ENCODE assay signal across 22 mouse cellular contexts in the genomic region with DNA sequence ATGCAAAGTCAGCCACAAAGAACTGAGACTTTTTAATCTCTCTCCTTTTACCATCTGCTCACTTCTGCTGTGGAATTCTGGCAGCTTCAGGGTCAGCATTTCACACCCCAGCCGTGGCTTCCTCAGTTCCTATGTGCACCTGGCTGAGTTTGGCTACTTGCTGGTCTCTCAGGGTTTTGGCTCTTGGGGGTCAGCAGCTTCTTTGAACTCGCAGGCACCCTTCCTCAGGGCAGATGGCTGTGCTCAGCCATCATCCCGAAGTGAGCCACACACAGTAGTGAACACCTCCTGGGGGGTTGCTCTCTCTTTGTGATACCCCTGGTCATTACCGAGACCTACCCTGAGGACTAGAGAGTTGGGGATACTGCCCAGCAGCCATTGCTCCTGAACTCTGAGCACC. TPM values are rescaled to one million over a fixed set of nuclear protein-coding genes. Genes with fewer than 3 reads are reported as not detected.
"Had no signal": no experiment of that assay in that cellular context is flagged by ENCODE, and none has a peak within 500 bp of the region (broad histone marks: within the 10 kb centered on the region; RNA-seq: fewer than 3 reads in every experiment).

No protein-coding gene starts in this region.

- H3K36me3 ChIP-seq: kidney, embryonic 15.5 days; liver, embryonic 13.5 days; midbrain, embryonic 12.5 days; midbrain, embryonic 15.5 days; neural tube, embryonic 13.5 days had no signal

- H3K27ac ChIP-seq: kidney, embryonic 15.5 days; liver, embryonic 13.5 days; midbrain, embryonic 12.5 days; midbrain, embryonic 15.5 days; neural tube, embryonic 13.5 days had no signal

- H3K27me3 ChIP-seq: kidney, embryonic 15.5 days; liver, embryonic 13.5 days; midbrain, embryonic 15.5 days; neural tube, embryonic 13.5 days had no signal

- ATAC-seq: midbrain, embryonic 15.5 days had no signal

- H3K4me3 ChIP-seq: kidney, embryonic 15.5 days; liver, embryonic 13.5 days; midbrain, embryonic 12.5 days; midbrain, embryonic 15.5 days; myocyte; neural tube, embryonic 13.5 days had no signal

- H3K9ac ChIP-seq: kidney, embryonic 15.5 days; liver, embryonic 13.5 days; midbrain, embryonic 12.5 days; midbrain, embryonic 15.5 days; neural tube, embryonic 13.5 days had no signal

- H3K4me2 ChIP-seq: kidney, embryonic 15.5 days; liver, embryonic 13.5 days; midbrain, embryonic 12.5 days; midbrain, embryonic 15.5 days; neural tube, embryonic 13.5 days had no signal

- H3K9me3 ChIP-seq: kidney, embryonic 15.5 days; liver, embryonic 13.5 days; midbrain, embryonic 12.5 days; midbrain, embryonic 15.5 days; neural tube, embryonic 13.5 days had no signal

- H3K4me1 ChIP-seq: liver, embryonic 13.5 days; neural tube, embryonic 13.5 days had no signal

- DNase-seq: kidney, adult 8-10 months; kidney, postnatal 14 days; kidney, postnatal 4 days; liver, embryonic 13.5 days; lung, adult 2 months; lung, postnatal 14 days; lung, postnatal 4 days; retina, postnatal 1 day; right cerebral cortex, postnatal 25 days; spleen, adult 18-20 months; thymus, adult 18-20 months; thymus, postnatal 36 days had no signal

RNA-seq across cellular contexts. Expression of a gene that starts 29.7 kb away (rescaled TPM):
- total RNA-seq: megakaryocyte-erythroid progenitor cell, adult 5-6 weeks; neutrophil, adult 5-6 weeks had no signal

RNA-seq across cellular contexts. Expression of a gene that starts 39.8 kb away (rescaled TPM):
- total RNA-seq: liver, adult 2 months; megakaryocyte progenitor cell, adult 5-6 weeks; megakaryocyte-erythroid progenitor cell, adult 5-6 weeks had no signal
- polyA plus RNA-seq: liver, adult 2 months; liver, embryonic 16.5 days; myocyte had no signal
